30 mouse cellular contexts compared by ENCODE assay signal in genomic region chr5:45033146-45033545, GRCm38 (mm10).
DNase-seq lines count a peak whose midpoint lies in the region; ATAC-seq and TF ChIP-seq lines count a peak whose summit lies in the region.
"Had no signal": no experiment of that assay in that cellular context is flagged by ENCODE, and none has a peak within 500 bp of the region (broad histone marks: within the 10 kb centered on the region; RNA-seq: fewer than 3 reads in every experiment).

No protein-coding gene starts in this region.

- no peaks in the 10 kb centered on the region for H3K36me3 ChIP-seq in myocyte (ENCODE audit: control insufficient read depth, insufficient read depth)
- H3K36me3 ChIP-seq in kidney, embryonic 15.5 days = no peaks in the 10 kb centered on the region
- H3K36me3 ChIP-seq: embryonic facial prominence, embryonic 12.5 days; embryonic facial prominence, embryonic 15.5 days; forebrain, embryonic 10.5 days; heart, embryonic 12.5 days; heart, embryonic 15.5 days; hindbrain, embryonic 10.5 days; hindbrain, embryonic 13.5 days had no signal

- H3K4me2 ChIP-seq in myocyte (ENCODE audit: low read depth) = no peak overlapping the region
- H3K4me2 ChIP-seq in kidney, embryonic 15.5 days = no peak overlapping the region
- H3K4me2 ChIP-seq: embryonic facial prominence, embryonic 12.5 days; embryonic facial prominence, embryonic 15.5 days; forebrain, embryonic 13.5 days; heart, embryonic 12.5 days; heart, embryonic 15.5 days; hindbrain, embryonic 13.5 days had no signal

- no peaks in the 10 kb centered on the region for H3K4me1 ChIP-seq in kidney, embryonic 15.5 days
- H3K4me1 ChIP-seq: embryonic facial prominence, embryonic 12.5 days; embryonic facial prominence, embryonic 15.5 days; forebrain, embryonic 10.5 days; forebrain, embryonic 13.5 days; heart, embryonic 12.5 days; heart, embryonic 15.5 days; hindbrain, embryonic 13.5 days had no signal

- no peak overlapping the region for H3K9ac ChIP-seq in kidney, embryonic 15.5 days
- H3K9ac ChIP-seq: embryonic facial prominence, embryonic 12.5 days; embryonic facial prominence, embryonic 15.5 days; forebrain, embryonic 13.5 days; heart, embryonic 12.5 days; heart, embryonic 15.5 days; hindbrain, embryonic 13.5 days had no signal

- 83% methylated on average over 1 of the region's 1 CpGs for WGBS in kidney, embryonic 15.5 days

- H3K27me3 ChIP-seq in myocyte (ENCODE audit: control insufficient read depth, insufficient read depth, insufficient read length) = no peaks in the 10 kb centered on the region
- H3K27me3 ChIP-seq in kidney, embryonic 15.5 days = no peaks in the 10 kb centered on the region
- H3K27me3 ChIP-seq: embryonic facial prominence, embryonic 12.5 days; embryonic facial prominence, embryonic 15.5 days; forebrain, embryonic 13.5 days; heart, embryonic 12.5 days; heart, embryonic 15.5 days; hindbrain, embryonic 13.5 days; Patski had no signal

- no peaks in the 10 kb centered on the region for H3K79me2 ChIP-seq in myocyte (ENCODE audit: control insufficient read depth, insufficient read depth)

- H3K27ac ChIP-seq in kidney, embryonic 15.5 days = no peak overlapping the region
- H3K27ac ChIP-seq: embryonic facial prominence, embryonic 12.5 days; embryonic facial prominence, embryonic 15.5 days; forebrain, embryonic 10.5 days; forebrain, embryonic 13.5 days; gastrocnemius, adult 2 months; heart, embryonic 15.5 days; hindbrain, embryonic 10.5 days; hindbrain, embryonic 13.5 days had no signal

- H3K4me3 ChIP-seq in myocyte = no peak overlapping the region
- H3K4me3 ChIP-seq in kidney, embryonic 15.5 days (replicated peaks) = no peak overlapping the region
- H3K4me3 ChIP-seq: embryonic facial prominence, embryonic 12.5 days; embryonic facial prominence, embryonic 15.5 days; erythroblast, embryonic 14.5 days; forebrain, embryonic 10.5 days; forebrain, embryonic 13.5 days; gastrocnemius, adult 2 months; heart, embryonic 12.5 days; heart, embryonic 15.5 days; hindbrain, embryonic 10.5 days; hindbrain, embryonic 13.5 days had no signal

- TF ChIP-seq POLR2A in myocyte (IDR thresholded peaks at IDR 0.05; ENCODE audit: insufficient read length, low read depth) = no peak

- H3ac ChIP-seq in myocyte (ENCODE audit: control insufficient read depth, insufficient read length) = no peak overlapping the region

- ATAC-seq in granulocyte monocyte progenitor cell, adult 5-6 weeks (replicated peaks; ENCODE audit: poor library complexity, severe bottlenecking) = peak; percentile 90
- no peak for ATAC-seq in kidney, embryonic 15.5 days (replicated peaks; ENCODE audit: low FRiP score)
- ATAC-seq: forebrain, embryonic 13.5 days; forebrain, embryonic 16.5 days; hindbrain, embryonic 16.5 days; Patski had no signal

- DNase-seq in 3T3-L1 (ENCODE audit: low read depth, low spot score) (peak; percentile 47), MN1 (ENCODE audit: low spot score) (peak; percentile 8)
- DNase-seq in frontal cortex, adult 2 months (ENCODE audit: extremely low spot score in 1 of 2, low spot score in 1 of 2) = no peak
- DNase-seq in kidney, postnatal 36 days = no peak
- DNase-seq: adrenal gland, adult 2 months; adrenal gland, postnatal 14 days; cerebellum, adult 11 months; cerebellum, adult 2 months; cerebellum, adult 9-11 months; cerebellum, postnatal 25 days; gastrocnemius, adult 2 months; gastrocnemius, postnatal 14 days; heart, adult 18-20 months; heart, postnatal 10 days; heart, postnatal 36 days had no signal

- H3K9me3 ChIP-seq in kidney, embryonic 15.5 days (replicated peaks) = no peaks in the 10 kb centered on the region
- H3K9me3 ChIP-seq: embryonic facial prominence, embryonic 12.5 days; embryonic facial prominence, embryonic 15.5 days; forebrain, embryonic 10.5 days; forebrain, embryonic 13.5 days; heart, embryonic 12.5 days; heart, embryonic 15.5 days; hindbrain, embryonic 10.5 days; hindbrain, embryonic 13.5 days had no signal

TF ChIP-seq in myocyte, 11 proteins besides CTCF, POLR2A, EP300 and RAD21:
- TF ChIP-seq CEBPB (IDR thresholded peaks at IDR 0.05; ENCODE audit: insufficient read depth, poor library complexity, severe bottlenecking) = peak; percentile 68; the same call in 1 of the 2 replicates
- no peak for TF ChIP-seq MYOD1 (IDR thresholded peaks at IDR 0.05; ENCODE audit: control insufficient read depth in 1 of 3, insufficient read length in 2 of 3, low read depth in 2 of 3)
- TF ChIP-seq E2F4 (IDR thresholded peaks at IDR 0.05; ENCODE audit: insufficient read depth) = no peak

Comparison
In these comparisons a context has a peak if more than half of its experiments do, and no peak if none do; other contexts are left out.
1. DNase-seq: peak in 3T3-L1 (single experiment) and MN1 (single experiment); none in frontal cortex, adult 2 months (0 of 2) and kidney, postnatal 36 days (0 of 2).